Mouse (Mus musculus): Measurements from ENCODE around the gene Rmnd1. TPM values are rescaled to one million over a fixed set of nuclear protein-coding genes. Genes with fewer than 3 reads are reported as not detected.

Gene Rmnd1
- total RNA-seq, 2 experiments from 2014 or later: 27.6 to 28.1 TPM

DNA sequence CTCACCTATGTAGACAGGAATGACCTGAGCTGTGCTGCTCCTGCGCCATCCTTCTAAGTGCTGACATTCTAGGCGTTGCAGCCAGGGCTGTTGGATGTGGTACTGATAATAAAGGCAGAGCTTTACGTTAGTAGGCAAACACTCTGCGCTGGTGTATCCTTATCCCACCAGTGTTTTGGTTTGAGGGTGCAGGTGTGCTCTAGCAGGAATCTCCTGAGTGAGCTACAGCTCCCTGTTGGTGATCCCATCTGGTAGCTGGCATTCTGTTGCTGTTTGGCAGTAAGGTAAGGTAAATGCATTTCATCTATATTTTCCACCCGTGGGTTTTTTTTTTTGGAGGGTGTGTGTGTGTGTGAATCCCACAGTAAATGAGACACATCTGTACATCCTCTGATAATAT is 34.1 kb downstream of the Rmnd1 start:
- intact Hi-C loops (cut with DNase I; ENCODE audit: low total_unique reads): no loop called here
- DNase-seq: no peak

DNA sequence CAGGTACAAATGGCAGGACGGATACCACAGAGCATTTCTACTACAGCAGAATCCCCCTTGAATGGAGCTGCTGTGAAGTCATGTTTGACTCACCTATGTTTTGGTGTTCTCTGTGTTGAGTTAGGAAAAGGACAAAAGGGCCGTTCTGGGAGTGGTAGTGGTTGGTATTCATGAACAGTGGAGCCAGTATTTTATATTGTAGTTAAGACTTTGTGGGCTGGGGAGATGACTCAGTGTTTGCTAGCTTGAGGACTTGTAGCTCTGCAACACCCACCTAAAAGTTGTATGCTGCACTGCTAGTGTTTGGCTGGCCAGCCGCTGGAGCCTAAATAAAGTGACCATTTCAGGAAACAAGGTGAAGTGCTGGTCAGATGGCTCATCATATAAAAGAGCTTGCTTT is 36.9 kb downstream of the Rmnd1 start:
- no peak for DNase-seq
- intact Hi-C loops (cut with DNase I; ENCODE audit: low total_unique reads): no loop called here

DNA sequence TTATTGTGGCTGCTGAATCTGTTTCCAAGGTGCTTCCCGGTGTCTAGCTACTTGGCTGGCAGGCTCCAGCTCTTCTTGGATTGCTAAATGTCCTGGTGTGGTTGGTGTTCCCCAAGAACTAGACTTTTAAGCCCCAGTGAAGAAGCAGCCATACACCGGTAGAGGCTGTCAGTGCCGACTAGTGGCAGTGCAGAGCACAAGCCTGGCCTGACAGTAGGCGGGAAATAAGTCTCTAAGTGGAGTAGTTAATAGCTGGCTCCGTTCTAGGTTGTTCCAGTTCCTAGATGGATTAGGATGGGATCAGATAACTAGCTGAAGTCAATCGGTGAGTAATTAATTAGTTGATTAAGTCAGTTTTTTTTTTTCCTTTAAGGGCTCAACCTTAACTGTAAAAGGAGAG is 40.3 kb downstream of the Rmnd1 start:
- DNase-seq: peak; percentile 33
- intact Hi-C loops (cut with DNase I; ENCODE audit: low total_unique reads): no loop called here

DNA sequence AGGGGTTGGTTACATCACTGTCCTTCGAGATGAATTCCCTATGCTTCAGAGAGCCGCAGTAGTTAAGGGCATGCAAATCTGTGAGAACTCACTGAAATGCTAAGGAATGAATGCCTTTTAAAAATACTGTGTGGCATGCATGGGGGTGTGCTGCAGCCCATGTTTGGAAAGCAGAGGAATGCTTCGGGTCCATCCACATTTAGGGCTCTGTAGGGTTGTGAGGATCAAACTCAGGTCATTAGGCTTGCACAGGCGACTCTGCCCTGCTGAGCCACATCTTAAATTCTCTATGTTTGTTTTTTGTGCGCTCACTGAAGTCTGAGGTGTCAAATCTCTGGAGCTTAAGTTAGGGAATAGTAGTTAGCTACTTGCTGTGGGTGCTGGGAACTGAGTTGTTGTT is 41.1 kb downstream of the Rmnd1 start:
- intact Hi-C loops (cut with DNase I; ENCODE audit: low total_unique reads): no loop called here
- DNase-seq: no peak

DNA sequence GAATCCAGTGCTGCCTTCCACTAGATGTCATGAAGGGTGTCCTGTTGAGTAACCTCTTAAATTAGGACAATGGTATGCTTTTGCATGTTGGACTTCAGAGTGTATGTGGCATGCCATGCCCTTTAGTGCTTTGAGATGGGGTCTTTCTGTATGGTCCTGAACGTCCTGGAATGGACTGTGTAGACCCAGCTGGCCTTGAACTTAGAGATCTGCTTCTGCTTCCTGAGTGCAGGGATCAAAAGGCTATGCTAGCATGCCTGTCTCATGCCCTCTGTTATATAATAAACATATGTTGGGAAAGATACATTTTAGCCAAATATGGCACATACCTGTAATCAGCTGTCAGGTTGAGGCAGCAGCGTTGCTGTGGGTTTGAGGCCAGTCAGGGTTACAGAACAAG is 41.6 kb downstream of the Rmnd1 start:
- intact Hi-C loops (cut with DNase I; ENCODE audit: low total_unique reads): no loop called here
- DNase-seq: no peak

DNA sequence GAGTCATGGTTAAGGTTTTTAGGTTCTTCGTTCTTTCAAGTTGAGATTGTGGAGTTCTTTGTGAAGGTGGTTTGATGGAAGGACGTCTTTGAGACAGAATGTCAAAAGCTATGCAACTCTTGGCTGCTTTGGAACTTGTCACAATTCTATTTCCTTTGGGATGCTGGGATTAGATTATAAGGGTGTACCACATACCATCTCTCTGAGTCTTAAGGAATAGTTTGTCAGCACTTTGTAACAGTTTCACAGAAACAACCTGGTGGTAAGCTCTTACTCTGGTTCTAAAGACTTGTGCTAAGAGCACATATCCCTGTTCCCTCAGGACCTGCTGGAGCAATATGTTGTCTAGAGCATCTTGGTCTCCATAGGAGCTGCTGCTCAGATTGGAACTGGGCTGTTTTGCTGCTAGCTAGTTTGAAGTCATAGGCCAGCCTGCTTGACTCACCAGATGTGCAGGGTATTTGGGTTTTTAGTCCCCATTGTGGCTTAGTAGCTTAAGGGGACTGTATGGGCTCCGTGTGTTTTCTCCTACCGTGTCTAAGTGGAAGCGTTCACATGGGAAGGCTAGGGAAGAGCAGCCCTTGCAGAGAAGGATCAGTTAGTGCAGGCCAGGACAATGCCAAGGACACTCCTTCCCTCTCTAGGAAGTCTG is 42.6 kb downstream of the Rmnd1 start:
- intact Hi-C loops (cut with DNase I; ENCODE audit: low total_unique reads): no loop called here
- DNase-seq: no peak

DNA sequence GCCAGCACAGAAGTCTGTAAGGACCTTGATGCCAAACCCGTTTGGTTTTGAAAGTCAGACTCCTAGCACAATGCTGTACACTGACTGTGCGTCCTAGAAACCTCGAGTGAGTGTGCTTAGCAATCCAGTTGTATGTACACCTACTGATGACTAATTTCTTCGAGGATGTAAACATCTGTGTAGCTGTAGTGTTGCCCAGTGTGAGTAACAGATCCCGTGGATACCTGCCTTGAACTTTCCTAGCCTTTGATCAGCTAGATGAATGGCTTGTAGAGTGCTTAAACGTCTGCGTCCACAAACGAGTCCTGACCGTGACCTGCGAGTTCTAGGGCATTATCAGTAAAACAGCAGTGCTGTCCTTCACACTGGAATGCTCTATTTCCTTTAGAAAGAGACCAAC is 43.2 kb downstream of the Rmnd1 start:
- intact Hi-C loops (cut with DNase I; ENCODE audit: low total_unique reads): no loop called here
- DNase-seq: no peak

DNA sequence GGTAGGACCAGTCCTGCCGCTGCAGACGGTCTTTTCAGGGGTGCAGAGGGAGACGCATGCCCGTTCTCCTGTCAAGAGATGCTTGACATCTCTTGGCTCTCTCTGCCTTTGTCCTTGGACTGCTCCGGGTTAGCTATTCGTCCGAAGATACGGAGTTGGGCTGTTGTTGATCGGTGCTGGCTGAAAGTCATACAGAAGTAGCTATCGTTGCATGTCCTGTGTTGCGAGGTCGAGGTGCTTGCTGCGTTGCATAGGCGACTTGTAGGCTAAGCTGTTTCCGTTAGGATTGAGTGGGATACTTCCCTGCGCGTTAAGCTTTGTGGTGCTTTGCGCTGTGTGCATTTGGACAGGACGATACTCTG is 43.8 kb downstream of the Rmnd1 start:
- DNase-seq: no peak
- intact Hi-C loops (cut with DNase I; ENCODE audit: low total_unique reads): no loop called here

DNA sequence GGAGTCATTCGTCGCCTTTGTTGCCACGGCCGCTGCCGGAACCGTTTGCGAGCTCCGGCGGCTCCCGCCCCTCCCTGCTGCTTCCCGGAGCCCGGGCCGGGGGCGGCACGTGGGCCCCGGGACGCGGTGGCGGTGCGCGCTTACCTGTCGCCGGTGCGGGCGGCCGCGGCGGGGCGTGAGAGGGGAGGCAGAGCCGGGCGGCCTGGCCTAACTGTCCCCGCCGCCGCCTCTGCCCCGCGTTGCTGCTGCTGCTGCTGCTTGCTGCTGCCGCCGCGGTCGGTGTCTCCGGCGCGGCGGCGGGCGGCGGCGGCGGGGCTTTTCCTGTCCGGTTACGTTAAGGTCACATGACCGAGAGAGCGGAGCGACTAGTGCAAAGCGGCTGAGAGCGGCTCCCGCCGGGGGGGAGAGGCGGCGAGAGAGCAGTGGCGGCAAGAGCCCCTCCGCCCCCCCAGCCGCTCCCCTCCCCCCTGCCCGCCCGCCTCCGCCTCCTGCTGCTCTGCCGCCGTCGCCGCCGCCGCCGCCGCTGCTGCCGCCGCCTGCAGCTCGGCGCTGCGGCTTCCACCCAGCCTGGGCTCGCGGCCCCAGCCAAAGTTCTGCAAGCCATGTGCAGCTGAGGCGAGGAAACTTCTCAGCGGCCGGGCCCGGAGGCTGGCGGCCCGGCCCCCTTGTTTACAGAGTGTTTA is 44.3 kb downstream of the Rmnd1 start, which contains the start of gene Zbtb2:
Zbtb2 (minus strand) TSS at position 408 of the 683 bp plus-strand sequence.
- intact Hi-C loops (cut with DNase I; ENCODE audit: low total_unique reads): no loop called here
- DNase-seq: peak; percentile 76

DNA sequence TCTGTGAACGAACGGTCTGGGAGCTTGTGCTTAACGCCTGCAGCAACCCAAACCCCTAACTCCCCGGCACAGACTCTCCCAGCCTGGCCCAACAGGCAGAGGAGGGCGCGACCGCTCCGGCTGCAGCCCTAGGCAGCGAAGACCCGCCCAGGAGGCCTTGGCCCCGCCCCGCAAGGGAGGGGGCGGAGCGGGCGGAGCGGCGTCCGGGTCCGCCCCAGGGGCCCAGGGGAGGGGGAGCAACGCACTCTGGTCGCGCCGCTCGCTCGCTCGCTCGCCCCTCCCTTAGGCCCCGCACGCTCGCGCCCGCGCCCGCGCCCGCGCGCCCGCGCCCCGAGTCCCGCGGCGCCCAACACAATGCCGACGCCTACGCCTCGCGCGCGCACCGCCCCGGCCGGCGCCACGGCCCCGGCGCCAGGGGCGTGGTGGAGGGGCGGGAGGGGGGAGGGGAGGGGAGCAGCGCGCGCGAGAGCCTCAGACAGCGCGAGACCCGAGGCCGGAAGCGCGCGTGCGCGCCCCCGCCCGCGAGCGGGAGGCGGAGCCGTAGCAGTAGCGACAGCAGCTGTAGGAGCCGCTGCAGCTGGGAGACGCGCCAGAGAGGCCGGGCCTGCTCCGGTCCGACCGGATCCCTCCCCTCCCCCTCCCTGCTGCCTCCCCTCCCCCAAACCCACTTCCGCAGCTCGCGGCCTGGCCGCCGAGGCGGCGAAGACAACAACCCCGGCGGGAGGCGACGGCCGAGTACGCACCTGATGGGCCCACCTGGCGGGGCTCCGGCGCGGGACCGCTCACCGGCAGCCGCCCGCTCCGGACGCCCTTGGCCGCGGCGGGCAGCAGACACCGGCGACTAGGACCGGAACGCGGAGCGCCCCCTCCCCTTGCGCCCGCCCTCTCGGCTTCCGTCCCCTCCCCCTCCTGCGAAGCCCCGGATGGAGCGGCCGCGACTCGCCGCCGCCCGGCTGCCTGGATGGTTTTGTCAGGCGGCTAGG is 45.3 kb downstream of the Rmnd1 start:
- intact Hi-C loops (cut with DNase I; ENCODE audit: low total_unique reads): no loop called here
- peak; percentile 97 for DNase-seq

DNA sequence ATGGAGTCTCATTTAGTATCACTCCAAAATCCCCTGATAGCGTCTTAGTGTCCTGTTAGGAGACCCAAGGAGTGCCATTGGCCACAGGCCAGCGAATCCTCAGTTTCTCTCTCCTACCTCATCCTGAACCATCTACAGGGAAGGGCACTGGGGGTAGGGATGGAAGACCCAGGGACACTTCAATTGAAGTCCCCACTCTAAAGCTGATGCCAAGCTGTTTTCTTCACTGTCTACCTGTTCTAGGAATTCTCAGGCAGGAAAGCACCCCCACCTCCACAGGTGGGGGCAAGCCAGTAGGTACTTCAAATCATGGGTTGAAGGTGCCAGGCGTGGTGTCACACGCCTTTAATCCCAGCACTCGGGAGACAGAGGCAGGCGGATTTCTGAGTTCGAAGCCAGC is 47.9 kb downstream of the Rmnd1 start:
- DNase-seq: no peak
- intact Hi-C loops (cut with DNase I; ENCODE audit: low total_unique reads): no loop called here

DNA sequence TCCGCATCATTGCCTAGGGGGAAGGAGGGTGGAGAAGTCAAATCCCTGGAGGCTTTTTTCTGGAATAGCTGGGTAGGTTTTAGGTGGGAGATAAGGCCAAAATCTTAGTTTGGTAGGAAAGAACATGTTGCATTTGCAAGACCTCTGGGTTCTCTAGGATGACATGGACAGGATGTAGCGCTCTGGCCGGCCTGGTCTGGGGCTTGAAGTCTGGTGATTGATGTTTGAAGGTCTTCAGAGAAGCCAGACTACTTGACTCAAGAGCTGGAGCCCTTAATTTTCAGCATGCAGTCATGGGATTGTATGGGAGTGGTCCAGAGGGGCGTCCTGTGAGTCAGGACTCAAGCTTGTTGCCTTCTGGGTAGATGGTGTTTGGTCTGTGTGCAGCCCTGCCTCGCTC is 51.4 kb downstream of the Rmnd1 start:
- intact Hi-C loops (cut with DNase I; ENCODE audit: low total_unique reads): no loop called here

DNA sequence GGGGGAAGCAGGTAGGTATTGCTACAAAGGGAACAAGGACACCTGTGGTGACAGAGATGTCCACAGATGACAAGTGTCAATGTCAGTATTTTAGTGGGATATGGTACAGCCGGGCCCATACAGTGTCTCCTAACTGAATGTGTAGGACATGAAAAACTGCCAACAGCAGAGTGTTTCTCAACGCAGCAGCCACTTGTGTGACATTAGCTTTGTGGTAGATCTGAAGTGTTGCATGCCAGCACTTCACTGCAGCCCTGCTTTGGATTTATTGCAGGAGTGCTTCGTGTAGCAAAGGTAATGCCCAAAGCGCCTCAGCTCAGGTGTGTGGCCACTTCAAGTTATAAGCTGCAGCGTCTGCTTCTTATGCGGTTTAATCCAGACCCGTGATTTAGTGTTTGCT is 55.3 kb downstream of the Rmnd1 start:
- no peak for DNase-seq
- intact Hi-C loops (cut with DNase I; ENCODE audit: low total_unique reads): no loop called here

More for the DNA sequence above, 51.4 kb downstream of the Rmnd1 start:
- no peak for DNase-seq

DNA sequence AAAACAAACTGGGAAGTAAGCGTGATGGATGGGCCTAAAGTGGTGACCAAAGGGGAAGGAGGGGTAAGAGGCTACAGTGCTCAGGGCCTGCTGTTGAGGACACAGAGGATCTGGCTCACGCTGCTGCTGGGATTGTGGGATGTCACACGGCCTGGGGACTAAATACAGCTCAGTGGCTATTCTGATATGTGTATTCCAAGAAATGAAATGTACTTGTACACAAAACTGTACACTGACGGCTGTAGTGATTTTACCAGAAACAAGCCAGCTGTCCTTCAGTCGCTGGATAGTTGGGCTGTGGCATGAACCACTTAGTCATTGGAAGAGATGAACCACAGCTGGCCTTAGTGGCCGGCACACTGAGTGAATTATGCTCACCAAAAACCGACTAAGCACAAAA is 55.7 kb downstream of the Rmnd1 start:
- DNase-seq: no peak
- intact Hi-C loops (cut with DNase I; ENCODE audit: low total_unique reads): no loop called here

DNA sequence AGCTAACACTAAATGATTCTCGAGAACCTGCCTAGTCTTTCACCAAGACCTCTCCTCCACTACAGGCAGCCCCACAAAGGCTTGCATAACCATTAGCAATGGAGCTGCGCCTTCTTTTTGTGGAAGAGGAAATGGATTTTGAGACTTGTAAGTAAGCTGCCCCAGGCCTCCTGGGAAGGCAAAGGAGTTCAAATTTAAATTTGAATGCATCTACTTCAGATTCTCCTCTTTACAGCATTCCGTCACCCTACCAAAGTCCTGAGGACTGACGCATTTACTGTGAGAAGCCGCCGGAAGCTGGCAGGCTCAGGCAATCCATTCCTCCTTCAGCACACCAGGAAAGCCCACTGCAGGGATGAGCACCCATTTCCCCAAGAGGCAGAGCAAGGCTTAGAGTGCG is 56.9 kb downstream of the Rmnd1 start:
- no peak for DNase-seq
- intact Hi-C loops (cut with DNase I; ENCODE audit: low total_unique reads): no loop called here

DNA sequence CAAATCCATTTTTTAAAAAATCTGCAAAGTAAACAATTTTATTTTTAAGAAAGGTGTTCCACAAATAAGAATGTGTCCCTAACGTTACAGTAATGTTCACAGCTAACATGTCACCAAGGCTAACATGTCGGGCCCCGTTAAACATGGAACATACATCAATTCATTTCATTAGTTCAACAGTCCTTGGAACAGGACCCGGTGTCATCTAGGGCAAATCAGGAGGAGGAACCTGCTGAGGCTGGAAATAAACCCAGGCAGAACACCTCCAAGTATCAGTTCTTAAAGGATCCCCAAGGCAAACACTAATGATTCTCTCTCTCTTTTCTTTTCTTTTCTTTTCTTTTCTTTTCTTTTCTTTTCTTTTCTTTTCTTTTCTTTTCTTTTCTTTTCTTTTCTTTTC is 57.5 kb downstream of the Rmnd1 start:
- no peak for DNase-seq
- intact Hi-C loops (cut with DNase I; ENCODE audit: low total_unique reads): no loop called here

DNA sequence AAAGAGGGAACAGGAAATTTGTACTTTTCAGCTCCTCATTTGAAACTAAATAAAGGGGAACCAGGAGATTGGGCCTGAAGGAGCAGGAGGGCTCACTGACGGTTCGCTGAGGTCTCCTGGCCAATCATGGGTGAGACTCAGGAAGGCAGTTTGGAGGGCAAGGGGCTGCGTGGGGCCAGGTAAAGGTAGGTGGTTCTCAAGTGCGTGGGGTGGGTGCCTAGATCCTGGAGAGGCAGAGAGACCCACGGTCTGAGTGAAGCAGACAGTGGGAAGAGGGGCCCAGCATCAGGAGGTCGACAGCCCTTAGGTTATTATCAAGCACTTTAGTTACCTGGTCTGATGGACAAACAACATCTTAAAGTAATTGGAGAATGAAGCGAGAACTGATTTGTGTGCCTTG is 57.9 kb downstream of the Rmnd1 start:
- no peak for DNase-seq
- intact Hi-C loops (cut with DNase I; ENCODE audit: low total_unique reads): no loop called here

DNA sequence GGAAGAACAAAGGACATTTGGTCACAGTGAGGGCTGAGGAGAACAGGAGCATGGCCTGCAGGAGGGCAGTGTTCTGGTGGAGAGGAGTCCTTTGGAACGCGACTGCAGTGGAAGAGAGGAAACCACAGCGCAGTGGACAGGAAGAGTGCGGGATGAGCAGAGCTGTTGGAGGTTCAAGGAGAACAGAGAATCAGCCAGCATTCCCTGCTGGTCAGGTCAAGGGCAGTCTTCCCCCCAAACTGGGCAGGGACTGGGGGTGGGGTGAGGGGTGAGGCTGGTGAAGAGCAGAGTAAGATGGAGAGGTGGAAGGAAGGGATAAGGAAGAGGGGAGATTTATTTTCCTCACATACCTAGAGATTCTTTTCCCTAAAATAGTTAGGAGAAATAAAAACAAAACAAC is 58.6 kb downstream of the Rmnd1 start:
- intact Hi-C loops (cut with DNase I; ENCODE audit: low total_unique reads): no loop called here
- DNase-seq: no peak

DNA sequence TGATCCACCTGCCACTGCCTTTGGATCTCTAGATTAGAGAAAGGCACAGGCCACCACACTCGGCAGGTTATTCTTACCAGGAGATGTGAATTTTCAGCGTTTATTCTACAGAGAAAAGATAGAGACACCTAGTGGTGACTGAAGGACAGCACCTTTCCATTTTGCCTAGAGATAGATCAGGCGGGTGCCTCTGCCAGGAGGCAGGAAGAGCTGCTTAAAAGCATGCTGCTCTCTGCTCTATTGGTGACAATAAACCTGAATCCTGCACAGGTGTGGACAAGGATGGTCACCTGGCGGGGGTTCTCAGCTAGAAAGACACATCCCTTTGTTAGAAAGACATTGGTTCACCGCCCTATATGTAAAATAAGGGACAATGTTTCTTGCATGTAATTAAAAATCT is 60.2 kb downstream of the Rmnd1 start:
- DNase-seq: no peak
- intact Hi-C loops (cut with DNase I; ENCODE audit: low total_unique reads): no loop called here

DNA sequence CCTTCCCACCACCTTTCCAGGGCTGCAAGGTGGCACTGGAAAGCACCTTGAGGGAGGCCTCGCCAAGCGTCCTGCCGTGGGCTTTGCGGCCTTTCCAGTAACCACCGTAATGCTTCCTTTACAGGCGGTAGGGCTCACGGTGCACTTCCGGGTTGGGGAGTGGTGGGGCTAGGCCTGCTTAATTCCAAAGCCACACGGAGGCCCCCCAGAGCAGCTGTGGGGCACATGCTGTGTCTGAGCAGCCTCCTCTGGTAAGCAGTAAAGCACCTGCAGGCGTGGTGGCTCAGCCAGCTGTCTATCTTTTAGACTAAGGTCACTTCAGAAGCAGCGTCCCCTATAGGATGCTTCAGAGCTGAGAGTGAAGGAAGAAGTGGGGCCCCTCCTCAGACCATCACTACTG is 62.1 kb downstream of the Rmnd1 start:
- no peak for DNase-seq
- intact Hi-C loops (cut with DNase I; ENCODE audit: low total_unique reads): no loop called here

DNA sequence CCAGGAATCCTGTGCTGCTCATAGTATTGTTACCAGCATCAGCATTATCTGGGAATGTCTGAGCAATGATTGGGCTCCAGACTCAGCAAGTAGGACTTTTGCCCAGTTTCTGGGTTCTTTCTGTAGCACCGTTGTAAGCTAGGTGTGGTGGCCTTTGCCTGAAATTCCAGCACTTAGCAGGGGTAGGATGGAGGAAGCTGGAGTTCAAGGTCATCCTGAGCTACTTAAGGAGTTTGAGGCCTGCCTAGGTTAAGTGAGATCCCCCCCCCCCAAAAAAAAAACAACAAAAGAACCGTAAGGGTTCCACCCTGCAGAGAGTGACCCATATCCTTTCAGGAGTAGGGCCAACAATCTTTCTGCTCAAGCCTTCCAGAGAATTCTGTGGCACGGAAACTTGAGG is 67.6 kb downstream of the Rmnd1 start:
- DNase-seq: no peak
- intact Hi-C loops (cut with DNase I; ENCODE audit: low total_unique reads): no loop called here
